Mouse (Mus musculus) gastrocnemius, adult 8-10 months (tissue): ENCODE measurements around the gene Riox1. TPM values are rescaled to one million over a fixed set of nuclear protein-coding genes. Genes with fewer than 3 reads are reported as not detected.

ENCODE experiments used
- total RNA-seq, 4 experiments: library from RNA; stranded (reverse); gene quantifications; 2 replicates each; pipeline ENCODE4 v1.2.4; 2022

The Riox1 gene
- total RNA-seq, 4 experiments from 2014 or later, result 2.8 to 4.0 (median 3.3) TPM

Other genes with a start within 250 kb of the Riox1 start
- under 1 TPM; 0.24 to 0.99 (median 0.73) TPM for gene Papln, start 187.0 kb upstream of the Riox1 start, total RNA-seq
- 10 to 100 TPM; 14.0 to 18.2 (median 16.4) TPM for gene Numb, start 28.7 kb upstream of the Riox1 start, total RNA-seq
- not detected for gene Heatr4, start 34.2 kb downstream of the Riox1 start, total RNA-seq
- 10 to 100 TPM; 14.9 to 20.7 (median 17.2) TPM for gene Acot2, start 37.3 kb downstream of the Riox1 start, total RNA-seq
- gene Acot1, start 58.9 kb downstream of the Riox1 start, total RNA-seq, result 1 to 10 TPM; 2.5 to 5.3 (median 3.4) TPM
- under 1 TPM in 3 of 4 experiments, not detected in 1; 0.07 to 0.16 (median 0.16) TPM for gene Acot4, start 87.8 kb downstream of the Riox1 start, total RNA-seq
- gene Gm49366, start 88.3 kb downstream of the Riox1 start, total RNA-seq, result not detected
- gene Acot3, start 101.5 kb downstream of the Riox1 start, total RNA-seq, result not detected
- gene Acot5, start 118.7 kb downstream of the Riox1 start, total RNA-seq, result under 1 TPM in 2 of 4 experiments, not detected in 2; 0.22 TPM
- 1 to 10 TPM; 1.9 to 3.2 (median 2.3) TPM for gene Acot6, start 150.0 kb downstream of the Riox1 start, total RNA-seq
- gene Dnal1, start 163.8 kb downstream of the Riox1 start, total RNA-seq, result 1 to 10 TPM; 6.0 to 8.3 (median 6.9) TPM
- under 1 TPM in 3 of 4 experiments, not detected in 1; 0.10 to 0.17 (median 0.16) TPM for gene Pnma1, start 197.9 kb downstream of the Riox1 start, total RNA-seq